Mouse (Mus musculus): Measurements from ENCODE around the gene Arhgef15.

GRCm38 (mm10) chr11:68987365-68987882 lies 30.1 kb upstream of the Arhgef15 start:
- TF ChIP-seq CTCF (IDR thresholded peaks at IDR 0.05; ENCODE audit: control insufficient read depth, insufficient read depth, insufficient read length), result no peak
- TF ChIP-seq MYOD1 (IDR thresholded peaks at IDR 0.05; ENCODE audit: control insufficient read depth, insufficient read length, low read depth), result no peak
